13 mouse cellular contexts compared by ENCODE assay signal in genomic region chr15:30383075-30383842, GRCm38 (mm10).
DNase-seq lines count a peak whose midpoint lies in the region; ATAC-seq lines count a peak whose summit lies in the region.
"Had no signal": no experiment of that assay in that cellular context is flagged by ENCODE, and none has a peak within 500 bp of the region (broad histone marks: within the 10 kb centered on the region; RNA-seq: fewer than 3 reads in every experiment).

No protein-coding gene starts in this region.

- intact Hi-C loops in heart, postnatal 10 days (cut with DNase I), result no loop called here

- H3K4me1 ChIP-seq in heart, embryonic 13.5 days, result peaks cover 10% of the 10 kb centered on the region

- no peaks in the 10 kb centered on the region for H3K9me3 ChIP-seq in heart, embryonic 13.5 days
- H3K9me3 ChIP-seq: heart, embryonic 10.5 days; limb, embryonic 15.5 days had no signal

- H3K27ac ChIP-seq in heart, embryonic 13.5 days (replicated peaks), result no peak overlapping the region
- H3K27ac ChIP-seq: heart, embryonic 10.5 days; limb, embryonic 15.5 days had no signal

- H3K4me2 ChIP-seq in heart, embryonic 13.5 days, result peak overlapping the region; percentile 35; the same call in 1 of the 2 replicates
- H3K4me2 ChIP-seq: limb, embryonic 15.5 days had no signal

- H3K9ac ChIP-seq in heart, embryonic 13.5 days, result no peak overlapping the region
- H3K9ac ChIP-seq: limb, embryonic 15.5 days had no signal

- DNase-seq in heart, postnatal 10 days, result no peak
- DNase-seq in 3T3-L1 (ENCODE audit: low read depth, low spot score), result peak; percentile 22
- DNase-seq in embryo, embryonic 10 days (ENCODE audit: low spot score), result peak; percentile 60
- DNase-seq in lung, adult 18-20 months, result peak; percentile 47 to 64
- no peak for DNase-seq in cerebellum, postnatal 36 days
- DNase-seq in layer of hippocampus, postnatal 10 days (ENCODE audit: low spot score in 2 of 2), result no peak
- DNase-seq in yolk sac, embryonic 10.5 days (ENCODE audit: low spot score), result no peak
- DNase-seq: kidney, adult 2 months; layer of hippocampus, postnatal 36 days; thymus, postnatal 14 days had no signal

- no peak overlapping the region for H3K4me3 ChIP-seq in heart, embryonic 13.5 days
- H3K4me3 ChIP-seq: heart, embryonic 10.5 days; limb, embryonic 15.5 days had no signal

- 23% methylated on average over 9 of the region's 9 CpGs for WGBS in heart, embryonic 13.5 days

- no peak for ATAC-seq in heart, embryonic 13.5 days (ENCODE audit: extremely low read depth, insufficient number of reproducible peaks, low FRiP score, low TSS enrichment)

- no peaks in the 10 kb centered on the region for H3K36me3 ChIP-seq in heart, embryonic 13.5 days
- H3K36me3 ChIP-seq: heart, embryonic 10.5 days; limb, embryonic 15.5 days had no signal

- H3K27me3 ChIP-seq in heart, embryonic 13.5 days (replicated peaks), result no peaks in the 10 kb centered on the region
- H3K27me3 ChIP-seq: limb, embryonic 15.5 days had no signal

Comparison
In these comparisons a context has a peak if more than half of its experiments do, and no peak if none do; other contexts are left out.
1. DNase-seq: peak in 3T3-L1 (single experiment), embryo, embryonic 10 days (single experiment) and lung, adult 18-20 months (2 of 2); none in heart, postnatal 10 days (0 of 2), cerebellum, postnatal 36 days (0 of 2), layer of hippocampus, postnatal 10 days (0 of 2) and yolk sac, embryonic 10.5 days (single experiment).